Mouse (Mus musculus): ENCODE measurements around the gene Cers2.

- no peak for TF ChIP-seq NANOG (IDR thresholded peaks at IDR 0.05; ENCODE audit: borderline replicate concordance, low read length)
- peak; percentile 75 for TF ChIP-seq CTCF (conservative IDR thresholded peaks at IDR 0.05; ENCODE audit: low read length)
Measured at GRCm38 (mm10) chr3:95296103-95296469, 18.5 kb upstream of the Cers2 start.

All from E14TG2a.4 (cell line).